Mouse (Mus musculus) ES-Bruce4 (cell line): ENCODE results near the gene Eps15.

ENCODE experiments used
- CTCF ChIP-seq: IDR thresholded peaks from one replicate; pipeline ENCODE4 v1.8.1; 2011; ENCODE audit warnings: low read depth, low read length
- POLR2A ChIP-seq: IDR thresholded peaks from one replicate; pipeline ENCODE4 v1.8.1; 2011; ENCODE audit warnings: low read length; ENCODE audit not compliant: insufficient read depth

- TF ChIP-seq POLR2A (no peak), CTCF (no peak)
These were observed 62.9 kb downstream of the Eps15 start for GRCm38 (mm10) chr4:109342783-109343485.
